Comparison of ENCODE assay signal across 9 mouse cellular contexts in the genomic region with DNA sequence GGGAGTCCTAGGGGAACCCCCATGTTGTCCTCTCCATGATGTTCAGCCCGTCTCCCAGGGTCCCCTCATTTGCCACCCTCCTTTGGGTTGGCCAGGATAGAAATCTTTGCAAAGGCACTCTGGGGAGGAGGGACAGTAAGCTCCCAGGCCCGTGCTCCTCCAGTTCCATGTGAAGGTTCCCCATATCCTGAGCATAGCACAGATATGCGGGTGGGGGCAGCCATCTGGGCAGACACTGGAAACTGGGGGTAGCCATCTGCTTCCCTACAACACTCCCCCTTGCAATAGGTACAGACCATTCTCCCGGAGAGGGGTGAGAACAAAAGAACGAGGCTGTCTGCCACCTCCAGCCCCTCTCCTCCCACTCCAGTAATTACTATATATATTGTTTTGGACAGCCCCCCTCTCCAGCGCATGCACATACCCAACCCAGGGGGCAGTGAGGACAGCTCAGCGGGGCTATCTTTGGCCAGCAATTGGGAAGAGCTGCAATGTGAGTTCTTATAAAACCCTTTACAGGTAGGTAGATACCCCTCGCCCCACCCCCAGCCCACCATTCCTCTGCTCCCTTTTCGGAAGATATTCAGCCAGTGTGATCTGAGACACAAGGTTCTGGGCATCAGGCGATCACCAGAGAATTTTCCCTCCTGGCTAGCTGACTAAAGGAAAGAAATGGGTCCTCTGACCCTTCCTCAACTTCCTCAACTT. TPM values are rescaled to one million over a fixed set of nuclear protein-coding genes. Genes with fewer than 3 reads are reported as not detected.
A peak's percentile ranks its signal among the peaks of the same experiment; 100 is the strongest.
DNase-seq lines count a peak whose midpoint lies in the region; ATAC-seq and TF ChIP-seq lines count a peak whose summit lies in the region.
"Had no signal": no experiment of that assay in that cellular context is flagged by ENCODE, and none has a peak within 500 bp of the region (broad histone marks: within the 10 kb centered on the region; RNA-seq: fewer than 3 reads in every experiment).

No protein-coding gene starts in this region.

- no peak for ATAC-seq in lung, embryonic 14.5 days (ENCODE audit: insufficient read depth)
- ATAC-seq in embryonic facial prominence, embryonic 13.5 days (ENCODE audit: insufficient number of reproducible peaks, insufficient read depth, low FRiP score, low TSS enrichment, low read depth), result no peak
- ATAC-seq in intestine, postnatal 0 days, result no peak
- no peak for ATAC-seq in midbrain, embryonic 12.5 days (ENCODE audit: low FRiP score, low read depth)

- H3K36me3 ChIP-seq in lung, embryonic 14.5 days (ENCODE audit: insufficient read depth), result peaks cover 47% of the 10 kb centered on the region
- peaks cover 58% of the 10 kb centered on the region for H3K36me3 ChIP-seq in embryonic facial prominence, embryonic 13.5 days
- H3K36me3 ChIP-seq in intestine, postnatal 0 days (ENCODE audit: control insufficient read depth, insufficient read depth), result peaks cover 6% of the 10 kb centered on the region; the same call in 1 of the 2 replicates
- H3K36me3 ChIP-seq in midbrain, embryonic 12.5 days, result peaks cover 27% of the 10 kb centered on the region

- no peak for TF ChIP-seq CTCF in lung, embryonic 14.5 days (IDR thresholded peaks at IDR 0.05; ENCODE audit: low read depth)
- TF ChIP-seq CTCF in intestine, postnatal 0 days (IDR thresholded peaks at IDR 0.05; ENCODE audit: low read depth), result no peak

- H3K4me1 ChIP-seq in lung, embryonic 14.5 days (ENCODE audit: insufficient read depth), result peaks cover 15% of the 10 kb centered on the region
- H3K4me1 ChIP-seq in embryonic facial prominence, embryonic 13.5 days, result peaks cover 55% of the 10 kb centered on the region
- H3K4me1 ChIP-seq in intestine, postnatal 0 days (replicated peaks; ENCODE audit: control insufficient read depth, insufficient read depth, low read length), result no peaks in the 10 kb centered on the region
- peaks cover 63% of the 10 kb centered on the region for H3K4me1 ChIP-seq in midbrain, embryonic 12.5 days

- peak overlapping the region; percentile 90; the same call in 1 of the 2 replicates for H3K27ac ChIP-seq in lung, embryonic 14.5 days (ENCODE audit: low read depth)
- H3K27ac ChIP-seq in embryonic facial prominence, embryonic 13.5 days, result peak overlapping the region; percentile 98
- no peak overlapping the region for H3K27ac ChIP-seq in intestine, postnatal 0 days (ENCODE audit: low read depth, low read length)
- H3K27ac ChIP-seq in midbrain, embryonic 12.5 days (replicated peaks), result peak overlapping the region; percentile 86

- H3K4me3 ChIP-seq in lung, embryonic 14.5 days (ENCODE audit: low read depth, low read length), result peak overlapping the region; percentile 67
- H3K4me3 ChIP-seq in embryonic facial prominence, embryonic 13.5 days, result peak overlapping the region; percentile 79
- peak overlapping the region; percentile 57; the same call in 1 of the 2 replicates for H3K4me3 ChIP-seq in intestine, postnatal 0 days (ENCODE audit: low read depth, low read length)
- peak overlapping the region; percentile 75 for H3K4me3 ChIP-seq in midbrain, embryonic 12.5 days

- no peaks in the 10 kb centered on the region for H3K9me3 ChIP-seq in lung, embryonic 14.5 days (ENCODE audit: low read depth, low read length)
- no peaks in the 10 kb centered on the region for H3K9me3 ChIP-seq in embryonic facial prominence, embryonic 13.5 days
- H3K9me3 ChIP-seq in intestine, postnatal 0 days (ENCODE audit: control insufficient read depth), result no peaks in the 10 kb centered on the region
- H3K9me3 ChIP-seq in midbrain, embryonic 12.5 days, result peaks cover 3% of the 10 kb centered on the region; the same call in 1 of the 2 replicates

- peak overlapping the region; percentile 97 for H3K4me2 ChIP-seq in lung, embryonic 14.5 days
- H3K4me2 ChIP-seq in embryonic facial prominence, embryonic 13.5 days, result peak overlapping the region; percentile 94
- H3K4me2 ChIP-seq in intestine, postnatal 0 days (replicated peaks; ENCODE audit: low read depth), result peak overlapping the region; percentile 81
- peak overlapping the region; percentile 99 for H3K4me2 ChIP-seq in midbrain, embryonic 12.5 days (replicated peaks)

- no peaks in the 10 kb centered on the region for H3K27me3 ChIP-seq in lung, embryonic 14.5 days (ENCODE audit: insufficient read depth, low read length)
- H3K27me3 ChIP-seq in embryonic facial prominence, embryonic 13.5 days, result 0 out of 2 replicates have a peak, but pooled peaks cover 2% of the 10 kb centered on the region
- peaks cover 35% of the 10 kb centered on the region for H3K27me3 ChIP-seq in intestine, postnatal 0 days (replicated peaks; ENCODE audit: control insufficient read depth, insufficient read depth, low read length)
- peaks cover 31% of the 10 kb centered on the region for H3K27me3 ChIP-seq in midbrain, embryonic 12.5 days

- no peak for DNase-seq in lung, embryonic 14.5 days
- DNase-seq in lung, postnatal 14 days, result no peak
- DNase-seq in adrenal gland, postnatal 14 days, result no peak
- DNase-seq in spleen, adult 12 weeks (ENCODE audit: low spot score), result no peak
- no peak for DNase-seq in urinary bladder, postnatal 14 days (ENCODE audit: low spot score)

- WGBS in lung, embryonic 14.5 days, result 45% methylated on average over 10 of the region's 10 CpGs
- 42% methylated on average over 10 of the region's 10 CpGs for WGBS in embryonic facial prominence, embryonic 13.5 days
- 59% methylated on average over 10 of the region's 10 CpGs for WGBS in intestine, postnatal 0 days
- WGBS in midbrain, embryonic 12.5 days, result 45% methylated on average over 10 of the region's 10 CpGs

- H3K9ac ChIP-seq in lung, embryonic 14.5 days, result peak overlapping the region; percentile 83
- H3K9ac ChIP-seq in embryonic facial prominence, embryonic 13.5 days, result peak overlapping the region; percentile 86
- H3K9ac ChIP-seq in intestine, postnatal 0 days (ENCODE audit: low read depth, low read length), result no peak overlapping the region
- H3K9ac ChIP-seq in midbrain, embryonic 12.5 days (replicated peaks), result peak overlapping the region; percentile 91

RNA-seq across cellular contexts. Expression of a gene that starts 2.4 kb away (rescaled TPM):
- polyA plus RNA-seq in lung, embryonic 14.5 days (2014; fragmentation: Nextera tagmentation; extraction: Ambion mirVana), result 45.8 and 48.7 TPM in 2 replicates
- 117 and 130 TPM in 2 replicates for polyA plus RNA-seq in embryonic facial prominence, embryonic 13.5 days (2015; fragmentation: Nextera tagmentation; extraction: Ambion mirVana)
- 14.4 and 15.1 TPM in 2 replicates for polyA plus RNA-seq in intestine, postnatal 0 days (2015; fragmentation: Nextera tagmentation; extraction: Ambion mirVana)
- polyA plus RNA-seq in midbrain, embryonic 12.5 days (2016; fragmentation: Nextera tagmentation; extraction: Ambion mirVana), result 39.6 and 46.1 TPM in 2 replicates
- total RNA-seq in adrenal gland, postnatal 14 days (2021), result 22.3 and 28.5 TPM in 2 replicates
- total RNA-seq: neutrophil, adult 5-6 weeks had no signal

RNA-seq across cellular contexts. Expression of a gene that starts 7.1 kb away (rescaled TPM):
- 0.09 and 0.27 TPM in 2 replicates for polyA plus RNA-seq in lung, embryonic 14.5 days (2014; fragmentation: Nextera tagmentation; extraction: Ambion mirVana)
- polyA plus RNA-seq in embryonic facial prominence, embryonic 13.5 days (2015; fragmentation: Nextera tagmentation; extraction: Ambion mirVana), result 1.3 and 2.0 TPM in 2 replicates
- polyA plus RNA-seq in intestine, postnatal 0 days (2015; fragmentation: Nextera tagmentation; extraction: Ambion mirVana), result 0.52 and 0.65 TPM in 2 replicates
- polyA plus RNA-seq in midbrain, embryonic 12.5 days (2016; fragmentation: Nextera tagmentation; extraction: Ambion mirVana), result 0.89 and 1.1 TPM in 2 replicates
- 10.4 and 10.8 TPM in 2 replicates for total RNA-seq in adrenal gland, postnatal 14 days (2021)

RNA-seq across cellular contexts. Expression of a gene that starts 8.0 kb away (rescaled TPM):
- 81.4 and 92.4 TPM in 2 replicates for polyA plus RNA-seq in lung, embryonic 14.5 days (2014; fragmentation: Nextera tagmentation; extraction: Ambion mirVana)
- 161 and 165 TPM in 2 replicates for polyA plus RNA-seq in embryonic facial prominence, embryonic 13.5 days (2015; fragmentation: Nextera tagmentation; extraction: Ambion mirVana)
- polyA plus RNA-seq in intestine, postnatal 0 days (2015; fragmentation: Nextera tagmentation; extraction: Ambion mirVana), result 22.2 and 24.6 TPM in 2 replicates
- 204 and 205 TPM in 2 replicates for polyA plus RNA-seq in midbrain, embryonic 12.5 days (2016; fragmentation: Nextera tagmentation; extraction: Ambion mirVana)
- 60.7 and 66.5 TPM in 2 replicates for total RNA-seq in adrenal gland, postnatal 14 days (2021)

RNA-seq across cellular contexts. Expression of a gene that starts 22.5 kb away (rescaled TPM):
- 2.9 and 4.4 TPM in 2 replicates for polyA plus RNA-seq in lung, embryonic 14.5 days (2014; fragmentation: Nextera tagmentation; extraction: Ambion mirVana)
- polyA plus RNA-seq in embryonic facial prominence, embryonic 13.5 days (2015; fragmentation: Nextera tagmentation; extraction: Ambion mirVana), result 8.9 and 9.0 TPM in 2 replicates
- 29.4 and 34.1 TPM in 2 replicates for polyA plus RNA-seq in intestine, postnatal 0 days (2015; fragmentation: Nextera tagmentation; extraction: Ambion mirVana)
- polyA plus RNA-seq in midbrain, embryonic 12.5 days (2016; fragmentation: Nextera tagmentation; extraction: Ambion mirVana), result 15.2 and 17.7 TPM in 2 replicates
- total RNA-seq in adrenal gland, postnatal 14 days (2021), result 14.6 and 24.7 TPM in 2 replicates

RNA-seq across cellular contexts. Expression of a gene that starts 23.9 kb away (rescaled TPM):
- 17.8 and 21.0 TPM in 2 replicates for polyA plus RNA-seq in lung, embryonic 14.5 days (2014; fragmentation: Nextera tagmentation; extraction: Ambion mirVana)
- 28.1 and 30.8 TPM in 2 replicates for polyA plus RNA-seq in embryonic facial prominence, embryonic 13.5 days (2015; fragmentation: Nextera tagmentation; extraction: Ambion mirVana)
- 43.0 and 47.0 TPM in 2 replicates for polyA plus RNA-seq in intestine, postnatal 0 days (2015; fragmentation: Nextera tagmentation; extraction: Ambion mirVana)
- polyA plus RNA-seq in midbrain, embryonic 12.5 days (2016; fragmentation: Nextera tagmentation; extraction: Ambion mirVana), result 17.0 and 18.1 TPM in 2 replicates
- 28.5 and 29.2 TPM in 2 replicates for total RNA-seq in adrenal gland, postnatal 14 days (2021)
